23 mouse cellular contexts compared by ENCODE assay signal in genomic region chr3:34620121-34620520, GRCm38 (mm10). TPM values are rescaled to one million over a fixed set of nuclear protein-coding genes. Genes with fewer than 3 reads are reported as not detected.
DNase-seq lines count a peak whose midpoint lies in the region; ATAC-seq lines count a peak whose summit lies in the region.
"Had no signal": no experiment of that assay in that cellular context is flagged by ENCODE, and none has a peak within 500 bp of the region (broad histone marks: within the 10 kb centered on the region; RNA-seq: fewer than 3 reads in every experiment).

No protein-coding gene starts in this region.

- peak; percentile 11 for DNase-seq in adrenal gland, postnatal 10 days
- DNase-seq in adrenal gland, postnatal 36 days, result no peak
- peak; percentile 60 for DNase-seq in heart, adult 11 months
- DNase-seq in heart, adult 8-10 months (ENCODE audit: low spot score), result no peak
- peak; percentile 7 for DNase-seq in adipocyte (ENCODE audit: low spot score)
- DNase-seq: adrenal gland, postnatal 25 days; B cell, adult 2 months; cerebellum, adult 18-20 months; cerebellum, postnatal 36 days; gastrocnemius, postnatal 10 days; heart, adult 2 months; kidney, adult 8-10 months had no signal

- no peak overlapping the region for H3K27ac ChIP-seq in forebrain, embryonic 13.5 days
- H3K27ac ChIP-seq in forebrain, embryonic 16.5 days (ENCODE audit: low read length), result no peak overlapping the region
- H3K27ac ChIP-seq: embryonic facial prominence, embryonic 13.5 days; heart, adult 2 months; hindbrain, embryonic 10.5 days; hindbrain, embryonic 14.5 days had no signal

- H3K4me3 ChIP-seq in forebrain, embryonic 13.5 days, result no peak overlapping the region
- no peak overlapping the region for H3K4me3 ChIP-seq in forebrain, embryonic 16.5 days (replicated peaks; ENCODE audit: low read length)
- H3K4me3 ChIP-seq: embryonic facial prominence, embryonic 13.5 days; heart, adult 2 months; heart, embryonic 12.5 days; hindbrain, embryonic 10.5 days had no signal

- ATAC-seq in forebrain, embryonic 13.5 days, result 0 out of 2 replicates have a peak, but pooled peaks have one; percentile 41
- ATAC-seq in forebrain, embryonic 16.5 days, result no peak; the same call in 1 of the 2 replicates
- ATAC-seq: CD4-positive, CD25-positive, alpha-beta regulatory T cell, adult 4 months; inflammation-experienced regulatory T-cells, adult 6 months; intestine, postnatal 0 days had no signal

- H3K36me3 ChIP-seq in forebrain, embryonic 13.5 days (ENCODE audit: poor library complexity, severe bottlenecking), result peaks cover 34% of the 10 kb centered on the region
- H3K36me3 ChIP-seq in forebrain, embryonic 16.5 days (ENCODE audit: control insufficient read depth, insufficient read depth), result no peaks in the 10 kb centered on the region
- H3K36me3 ChIP-seq: embryonic facial prominence, embryonic 13.5 days; G1E; heart, embryonic 12.5 days had no signal

- WGBS in forebrain, embryonic 13.5 days, result 69% methylated on average over 4 of the region's 4 CpGs
- WGBS in forebrain, embryonic 16.5 days, result 44% methylated on average over 4 of the region's 4 CpGs

- no peaks in the 10 kb centered on the region for H3K27me3 ChIP-seq in forebrain, embryonic 13.5 days
- no peaks in the 10 kb centered on the region for H3K27me3 ChIP-seq in forebrain, embryonic 16.5 days (replicated peaks; ENCODE audit: control insufficient read depth, insufficient read depth, low read length)
- H3K27me3 ChIP-seq: embryonic facial prominence, embryonic 13.5 days; heart, embryonic 12.5 days had no signal

- H3K9ac ChIP-seq in forebrain, embryonic 13.5 days, result no peak overlapping the region
- H3K9ac ChIP-seq in forebrain, embryonic 16.5 days (replicated peaks; ENCODE audit: low read depth, low read length), result no peak overlapping the region
- H3K9ac ChIP-seq: embryonic facial prominence, embryonic 13.5 days; heart, embryonic 12.5 days; hindbrain, embryonic 14.5 days had no signal

- H3K4me2 ChIP-seq in forebrain, embryonic 13.5 days, result no peak overlapping the region
- H3K4me2 ChIP-seq in forebrain, embryonic 16.5 days (ENCODE audit: low read length), result no peak overlapping the region
- H3K4me2 ChIP-seq: embryonic facial prominence, embryonic 13.5 days; heart, embryonic 12.5 days; hindbrain, embryonic 14.5 days had no signal

- H3K4me1 ChIP-seq in forebrain, embryonic 13.5 days, result peaks cover 5% of the 10 kb centered on the region
- H3K4me1 ChIP-seq in forebrain, embryonic 16.5 days (replicated peaks; ENCODE audit: control insufficient read depth, insufficient read depth, low read length), result peaks cover 9% of the 10 kb centered on the region
- H3K4me1 ChIP-seq: embryonic facial prominence, embryonic 13.5 days; heart, embryonic 12.5 days; hindbrain, embryonic 10.5 days had no signal

- no peaks in the 10 kb centered on the region for H3K9me3 ChIP-seq in forebrain, embryonic 13.5 days (replicated peaks)
- no peaks in the 10 kb centered on the region for H3K9me3 ChIP-seq in forebrain, embryonic 16.5 days (ENCODE audit: control insufficient read depth, low read length)
- H3K9me3 ChIP-seq: embryonic facial prominence, embryonic 13.5 days; heart, embryonic 12.5 days; hindbrain, embryonic 10.5 days had no signal

RNA-seq across cellular contexts. Expression of gene Sox2, which starts 30.1 kb away (rescaled TPM):
- total RNA-seq in adrenal gland, postnatal 10 days (2021), result under 1 TPM; 0.45 TPM
- under 1 TPM; 0.26 to 0.53 TPM for total RNA-seq in adrenal gland, postnatal 36 days (2021)
- 41.3 and 48.4 TPM in 2 replicates for polyA plus RNA-seq in forebrain, embryonic 13.5 days (2015; fragmentation: Nextera tagmentation; extraction: Ambion mirVana)
- 20.8 and 24.0 TPM in 2 replicates for polyA plus RNA-seq in forebrain, embryonic 16.5 days (2015; fragmentation: Nextera tagmentation; extraction: Ambion mirVana)
- under 1 TPM in 1 of 4 experiments, not detected in 3; 0.20 TPM for total RNA-seq in heart, adult 8-10 months (2022)
- total RNA-seq: heart, adult 2 months; heart, postnatal 25 days had no signal
- polyA plus RNA-seq: CD4-positive, CD25-positive, alpha-beta regulatory T cell, adult 4 months; G1E; inflammation-experienced regulatory T-cells, adult 6 months had no signal

Comparison
In these comparisons a context has a peak if more than half of its experiments do, and no peak if none do; other contexts are left out.
1. DNase-seq: peak in adrenal gland, postnatal 10 days (single experiment), heart, adult 11 months (single experiment) and adipocyte (single experiment); none in adrenal gland, postnatal 36 days (0 of 2) and heart, adult 8-10 months (single experiment).